Mouse (Mus musculus) activated CD4-positive, CD25-positive, alpha-beta regulatory T cell, adult 4 months (primary cell): ENCODE measurements around the gene Fam129b. TPM values are rescaled to one million over a fixed set of nuclear protein-coding genes. Genes with fewer than 3 reads are reported as not detected.

Experiments
- ATAC-seq: one replicate; pipeline ENCODE4 v1.8.0; 2017
- polyA plus RNA-seq, 2 experiments: library from polyadenylated mRNA; unstranded; fragments of 100-300 nt; shearing (Covaris generic); gene quantifications; one replicate each; pipeline ENCODE4 v1.2.1; 2017

Fam129b gene
- polyA plus RNA-seq, 2 experiments from 2014 or later = 1.3 to 2.1 TPM

- no peak for ATAC-seq
These were observed 50.6 kb downstream of the Fam129b start for GRCm38 (mm10) chr2:32926330-32927075.

GRCm38 (mm10) chr2:32927624-32928234 lies 51.8 kb downstream of the Fam129b start:
- no peak for ATAC-seq

- ATAC-seq = no peak
These were observed 52.5 kb downstream of the Fam129b start for GRCm38 (mm10) chr2:32928235-32928946.

- ATAC-seq = no peak
These were observed 53.3 kb downstream of the Fam129b start for GRCm38 (mm10) chr2:32928947-32929829.

GRCm38 (mm10) chr2:32931730-32932129 lies 55.8 kb downstream of the Fam129b start:
- ATAC-seq = no peak

- ATAC-seq = no peak
These were observed 62.8 kb downstream of the Fam129b start for GRCm38 (mm10) chr2:32938741-32939140.

GRCm38 (mm10) chr2:32939418-32939817 lies 63.5 kb downstream of the Fam129b start:
- no peak for ATAC-seq

GRCm38 (mm10) chr2:32940483-32940882 lies 64.6 kb downstream of the Fam129b start:
- no peak for ATAC-seq

- no peak for ATAC-seq
These were observed 71.5 kb downstream of the Fam129b start for GRCm38 (mm10) chr2:32947454-32947853.

GRCm38 (mm10) chr2:32954581-32954980 lies 78.7 kb downstream of the Fam129b start:
- ATAC-seq = no peak

GRCm38 (mm10) chr2:32957344-32957743 lies 81.4 kb downstream of the Fam129b start:
- no peak for ATAC-seq

GRCm38 (mm10) chr2:32960273-32960672 lies 84.4 kb downstream of the Fam129b start:
- no peak for ATAC-seq

- peak; percentile 84 for ATAC-seq
These were observed 85.5 kb downstream of the Fam129b start, which contains the start of the genes Rpl12 and Lrsam1 for GRCm38 (mm10) chr2:32961192-32961995. Gene Rpl12 (plus strand): TSS chr2:32961559. Gene Lrsam1 (minus strand): TSS chr2:32961614.

- no peak for ATAC-seq
These were observed 86.4 kb downstream of the Fam129b start for GRCm38 (mm10) chr2:32962062-32962874.

GRCm38 (mm10) chr2:32962875-32963220 lies 86.9 kb downstream of the Fam129b start:
- ATAC-seq = peak; percentile 12

- no peak for ATAC-seq
These were observed 87.6 kb downstream of the Fam129b start for GRCm38 (mm10) chr2:32963544-32963943.

GRCm38 (mm10) chr2:32963981-32964380 lies 88.1 kb downstream of the Fam129b start:
- ATAC-seq = no peak

- ATAC-seq = no peak
These were observed 88.9 kb downstream of the Fam129b start for GRCm38 (mm10) chr2:32964659-32965457.

- ATAC-seq = no peak
These were observed 89.7 kb downstream of the Fam129b start for GRCm38 (mm10) chr2:32965511-32966183.
